Mouse (Mus musculus) lung, embryonic 14.5 days (tissue): ENCODE measurements around the gene Mrln. TPM values are rescaled to one million over a fixed set of nuclear protein-coding genes. Genes with fewer than 3 reads are reported as not detected.

Source experiments
- ATAC-seq: fragments of 200-750 bp; cut with Nextera tagmentation; 2 replicates; pipeline ENCODE4 v1.8.0; 2017; ENCODE audit warnings: mild to moderate bottlenecking, moderate TSS enrichment, moderate library complexity; ENCODE audit not compliant: insufficient read depth
- DNase-seq: peaks from one replicate; pipeline ENCODE4 v3.0.0-alpha.2; 2015
- H3K27ac ChIP-seq: fragments of 300-500 bp; sonication (generic); 2 replicates; pipeline ENCODE4 v1.5.1; 2014; ENCODE audit warnings: low read depth, mild to moderate bottlenecking, moderate library complexity
- H3K27me3 ChIP-seq: fragments of 300-500 bp; sonication (generic); 2 replicates; pipeline ENCODE4 v1.6.1; 2014; ENCODE audit warnings: low read length, control low read depth; ENCODE audit not compliant: insufficient read depth
- H3K36me3 ChIP-seq: fragments of 300-500 bp; sonication (generic); 2 replicates; pipeline ENCODE4 v1.6.1; 2014; ENCODE audit warnings: control low read depth; ENCODE audit not compliant: insufficient read depth
- H3K4me1 ChIP-seq: fragments of 300-500 bp; sonication (generic); 2 replicates; pipeline ENCODE4 v1.6.1; 2014; ENCODE audit warnings: antibody characterized with exemption, control low read depth; ENCODE audit not compliant: insufficient read depth
- H3K4me2 ChIP-seq: fragments of 300-500 bp; sonication (generic); 2 replicates; pipeline ENCODE4 v1.6.1; 2014; ENCODE audit warnings: mild to moderate bottlenecking
- H3K4me3 ChIP-seq: fragments of 300-500 bp; sonication (generic); 2 replicates; pipeline ENCODE4 v1.5.1; 2014; ENCODE audit warnings: low read depth, low read length
- H3K9ac ChIP-seq: fragments of 300-500 bp; sonication (generic); 2 replicates; pipeline ENCODE4 v1.6.1; 2014
- H3K9me3 ChIP-seq: fragments of 300-500 bp; sonication (generic); 2 replicates; pipeline ENCODE4 v1.6.1; 2016; ENCODE audit warnings: low read depth, low read length, control low read depth
- CTCF ChIP-seq: IDR thresholded peaks from 2 replicates; pipeline ENCODE4 v1.5.1; 2016; ENCODE audit warnings: antibody characterized with exemption, low read depth
- WGBS: fragments of 180-500 bp; shearing (Covaris S2); extraction: QIAGEN DNeasy Blood & Tissue Kit; methylation state at CpG from one replicate; pipeline ENCODE4 v1.1.7; 2014; 5-methylcytosine and 5-hydroxymethylcytosine counted together
- polyA plus RNA-seq: library from polyadenylated mRNA; unstranded; fragments of >200 nt; fragmentation: Nextera tagmentation; extraction: Ambion mirVana; gene quantifications from 2 replicates; pipeline ENCODE4 v1.2.1, GENCODE M21; 2014

The Mrln gene
- polyA plus RNA-seq, 1 experiment from 2014 or later, result not detected

- no peak for DNase-seq
- Histone ChIP-seq H3K9me3 (no peaks in the 10 kb centered on the region), H3K9ac (no peak overlapping the region), H3K27me3 (no peaks in the 10 kb centered on the region), H3K27ac (no peak overlapping the region), H3K4me2 (no peak overlapping the region), H3K36me3 (no peaks in the 10 kb centered on the region), H3K4me1 (no peaks in the 10 kb centered on the region), H3K4me3 (no peak overlapping the region)
- ATAC-seq, result no peak
- TF ChIP-seq CTCF, result no peak
- 76% methylated on average over 9 of the region's 9 CpGs for WGBS
These were observed 60.0 kb downstream of the Mrln start for GRCm38 (mm10) chr10:70264337-70265036.

- no peak for TF ChIP-seq CTCF
- 83% methylated on average over 6 of the region's 6 CpGs for WGBS
- Histone ChIP-seq H3K9me3 (no peaks in the 10 kb centered on the region), H3K27me3 (no peaks in the 10 kb centered on the region), H3K36me3 (no peaks in the 10 kb centered on the region), H3K4me3 (no peak overlapping the region), H3K27ac (no peak overlapping the region), H3K4me2 (no peak overlapping the region), H3K9ac (no peak overlapping the region), H3K4me1 (no peaks in the 10 kb centered on the region)
- ATAC-seq (no peak), DNase-seq (no peak)
These were observed 62.0 kb downstream of the Mrln start for GRCm38 (mm10) chr10:70266501-70266900.

GRCm38 (mm10) chr10:70268581-70269446 lies 64.3 kb downstream of the Mrln start:
- no peak overlapping the region for H3K4me2 ChIP-seq
- DNase-seq (no peak), ATAC-seq (no peak)
- no peaks in the 10 kb centered on the region for H3K27me3 ChIP-seq
- no peak overlapping the region for H3K27ac ChIP-seq
- H3K4me1 ChIP-seq, result no peaks in the 10 kb centered on the region
- H3K4me3 ChIP-seq, result no peak overlapping the region
- no peaks in the 10 kb centered on the region for H3K36me3 ChIP-seq
- no peak overlapping the region for H3K9ac ChIP-seq
- H3K9me3 ChIP-seq, result no peaks in the 10 kb centered on the region
- TF ChIP-seq CTCF, result no peak
- 69% methylated on average over 23 of the region's 23 CpGs for WGBS

Other genes starting within 250 kb of the Mrln start
- gene Ccdc6, start 107.5 kb upstream of the Mrln start, polyA plus RNA-seq, result 21.9 TPM in 2 replicates
- gene Slc16a9, start 40.4 kb downstream of the Mrln start, polyA plus RNA-seq, result 6.3 and 6.9 TPM in 2 replicates
- 9.1 and 9.7 TPM in 2 replicates for gene Fam13c, start 235.8 kb downstream of the Mrln start, polyA plus RNA-seq